Mouse (Mus musculus): ENCODE measurements around the gene Kcnab3.

GRCm38 (mm10) chr11:69306039-69306438 is 20.0 kb upstream of the Kcnab3 start:
- TF ChIP-seq USF1 (IDR thresholded peaks at IDR 0.05; ENCODE audit: low read depth) (no peak), MAX (IDR thresholded peaks at IDR 0.05) (no peak), CTCF (IDR thresholded peaks at IDR 0.05; ENCODE audit: control insufficient read depth, insufficient read depth, insufficient read length) (no peak), MYOG (IDR thresholded peaks at IDR 0.05; ENCODE audit: control insufficient read depth, extremely low read depth, insufficient read length) (no peak), FOSL1 (IDR thresholded peaks at IDR 0.05; ENCODE audit: insufficient read depth, low read length, poor library complexity, severe bottlenecking) (no peak), CEBPB (IDR thresholded peaks at IDR 0.05; ENCODE audit: low read depth) (no peak)
